Mouse (Mus musculus) embryo, embryonic 11.5 days (tissue): ENCODE results near the gene Dgkq.
"Not testable (repeated sequence)": the region's sequence is repeated elsewhere in the genome, so short reads cannot be mapped to it uniquely, and the experiment has no call there.

Experiments used
- DNase-seq: peaks from one replicate; pipeline ENCODE4 v3.0.0-alpha.2; 2012; ENCODE audit warnings: low read depth, low spot score

The Dgkq gene

GRCm38 (mm10) chr5:108655381-108655780 is 14.1 kb downstream of the Dgkq start:
- no peak for DNase-seq

- DNase-seq = no peak
Measured at GRCm38 (mm10) chr5:108654444-108654990, 15.0 kb downstream of the Dgkq start.

DNA sequence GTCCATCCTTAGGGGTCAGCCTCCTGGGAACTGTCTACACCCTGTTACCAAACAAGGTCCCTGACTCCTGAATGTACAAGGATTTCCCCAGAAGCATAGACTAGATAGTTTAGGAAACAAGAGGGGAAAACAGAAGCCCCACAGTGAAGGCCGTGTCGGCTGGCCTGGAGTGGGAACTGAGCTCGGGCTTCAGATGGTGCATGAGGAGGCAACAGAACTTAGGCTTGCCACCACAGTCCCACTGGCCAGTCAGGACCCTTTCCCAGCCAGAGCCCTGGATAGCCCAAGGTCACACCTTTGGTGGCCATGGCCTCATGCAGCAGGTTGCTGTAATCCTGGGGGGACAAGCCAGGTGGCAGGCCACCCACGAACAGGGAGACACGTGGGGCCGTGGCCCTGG is 16.1 kb downstream of the Dgkq start:
- no peak for DNase-seq

DNA sequence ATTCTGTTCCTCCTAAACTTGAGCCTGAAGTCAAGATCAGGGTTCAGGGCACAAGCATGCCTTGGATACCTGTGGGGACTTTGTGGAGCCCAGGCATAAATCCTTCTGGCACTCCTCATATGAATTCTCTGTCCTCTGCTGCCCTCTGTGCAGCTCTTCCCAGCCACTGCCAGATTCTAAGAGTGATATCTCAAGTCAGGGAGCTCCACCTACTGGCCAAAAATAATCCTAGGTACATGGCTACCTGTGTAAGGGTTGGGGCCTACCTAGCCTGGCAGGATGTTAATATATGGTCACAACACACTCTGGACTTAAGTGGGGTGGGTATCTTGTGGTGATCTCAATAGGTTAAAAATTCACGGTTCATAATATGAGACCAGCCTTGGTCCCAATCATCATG is 17.6 kb downstream of the Dgkq start:
- DNase-seq = peak; percentile 46

DNA sequence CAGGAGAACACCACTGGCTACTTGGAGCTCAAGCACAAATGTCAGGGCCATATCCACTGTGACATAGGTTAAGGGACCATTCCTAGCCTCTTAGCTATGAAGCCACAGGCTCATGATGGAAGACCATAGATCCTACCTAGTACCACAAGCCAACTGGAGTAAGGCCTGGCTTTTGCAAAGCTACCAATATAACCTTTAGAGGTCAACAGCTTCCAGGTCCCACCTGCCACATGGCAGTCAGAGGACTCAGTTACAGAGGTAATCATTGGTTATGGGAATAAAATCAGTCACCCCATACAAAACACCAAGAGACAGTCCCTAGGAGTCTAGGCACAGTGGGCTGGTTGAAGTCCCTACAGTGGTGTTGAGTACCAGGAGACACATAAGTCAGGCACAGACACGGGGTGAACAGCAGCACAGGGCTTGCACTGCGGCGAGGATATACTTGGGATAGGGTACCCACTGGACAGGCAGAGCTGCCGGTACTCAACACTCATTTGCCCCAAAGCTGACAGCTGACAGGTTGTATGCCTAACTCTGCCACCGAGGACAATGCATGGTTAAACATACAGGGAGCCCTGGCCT is 18.2 kb downstream of the Dgkq start:
- DNase-seq = no peak

DNA sequence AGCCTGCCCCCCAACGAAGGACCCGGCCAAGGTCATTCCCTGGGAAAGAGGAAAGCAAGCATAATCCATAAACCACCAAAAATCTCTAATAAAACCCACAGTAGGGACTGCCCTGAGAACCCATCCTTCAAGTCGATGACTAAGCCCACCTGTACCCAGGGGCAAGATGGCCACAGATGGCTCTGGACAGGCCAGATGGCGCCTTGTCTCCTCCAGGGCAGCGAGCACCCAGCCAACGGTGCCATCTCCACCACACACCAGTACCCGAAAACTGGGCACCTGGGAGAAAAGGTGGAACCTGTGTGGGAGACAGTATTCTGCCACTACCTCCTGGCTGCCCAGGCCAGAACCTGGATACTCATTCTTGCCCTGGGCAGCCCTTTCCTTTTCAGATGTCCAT is 19.1 kb downstream of the Dgkq start:
- DNase-seq = no peak

DNA sequence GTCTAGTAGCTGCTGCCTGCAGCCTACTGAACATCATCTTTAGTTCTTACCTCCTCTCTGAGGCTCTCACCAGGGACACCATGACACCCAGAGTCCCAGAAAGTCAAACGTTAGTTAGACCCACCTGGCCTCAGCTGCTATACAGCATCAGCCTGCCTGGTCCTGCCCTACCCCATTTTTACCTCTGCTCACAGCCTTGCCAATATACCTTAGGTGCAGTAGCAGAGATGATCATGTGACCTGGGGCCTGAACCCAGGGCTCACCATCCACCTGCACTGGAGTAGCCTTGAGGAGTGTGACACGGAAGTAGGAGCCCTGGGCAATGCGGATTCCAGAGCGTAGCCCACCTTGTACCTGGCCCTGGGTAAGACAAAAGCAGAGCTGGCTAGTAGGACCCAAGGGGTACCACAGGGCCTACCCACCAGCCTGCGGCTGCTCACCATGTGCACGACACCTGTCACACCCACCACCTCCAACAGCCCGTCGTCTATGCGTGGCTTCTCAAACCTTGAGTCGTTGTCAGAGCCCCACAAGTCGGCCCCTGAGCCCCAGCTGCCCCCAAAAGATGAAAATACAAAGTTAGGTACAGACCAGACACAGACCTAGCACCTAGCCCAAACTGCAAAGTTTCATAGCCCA is 20.4 kb downstream of the Dgkq start:
- DNase-seq = no peak

DNA sequence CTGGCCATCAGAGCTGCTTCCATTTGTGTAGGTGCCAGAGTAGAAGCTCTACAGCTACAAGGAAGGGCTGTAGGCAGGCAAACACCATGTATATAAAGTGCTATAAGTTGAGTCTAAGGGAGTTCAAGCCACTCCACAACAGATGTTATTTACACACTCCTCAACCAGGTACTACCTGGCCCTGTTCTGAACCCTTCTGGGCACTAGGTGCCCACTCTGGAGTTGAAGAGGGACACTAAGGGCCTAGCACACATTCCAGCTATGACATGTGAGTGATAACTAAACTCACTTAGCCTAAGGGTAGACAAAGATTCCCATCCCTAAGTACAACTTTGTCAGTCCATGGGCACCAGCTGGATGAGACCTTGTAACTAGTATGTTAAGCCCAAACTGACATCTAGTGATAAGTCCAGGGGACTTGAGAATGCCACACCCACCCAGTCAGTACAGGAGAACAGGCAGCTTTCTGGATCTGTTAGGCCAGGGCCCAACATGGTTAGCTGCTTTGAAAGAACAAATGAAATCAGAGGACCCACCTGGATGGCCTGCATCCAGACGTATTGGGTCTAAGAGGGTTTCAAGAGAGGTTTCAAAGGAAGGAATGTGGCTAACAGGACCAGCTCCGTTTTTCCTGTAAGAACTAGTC is 21.5 kb downstream of the Dgkq start:
- no peak for DNase-seq

DNA sequence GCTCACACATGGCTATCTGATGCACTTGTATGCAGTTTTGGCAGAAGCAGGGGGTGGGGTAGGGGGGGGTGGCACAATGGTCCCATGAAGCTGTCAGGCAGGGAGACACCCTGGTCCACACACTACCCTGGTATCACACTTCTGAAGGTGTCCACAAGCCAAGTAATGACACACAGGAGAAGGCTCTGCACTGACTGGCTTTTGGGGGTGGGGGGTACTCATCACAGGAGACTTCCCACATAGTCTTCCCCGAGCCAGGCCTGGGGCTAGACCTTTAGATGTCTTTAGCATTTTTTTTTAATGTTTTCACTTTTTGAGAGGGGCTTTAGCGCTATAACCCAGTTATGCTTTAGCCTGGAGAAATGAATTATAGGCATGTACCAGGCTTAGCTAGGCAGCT is 22.2 kb downstream of the Dgkq start:
- no peak for DNase-seq

GRCm38 (mm10) chr5:108646343-108646660 is 23.2 kb downstream of the Dgkq start:
- DNase-seq = no peak

DNA sequence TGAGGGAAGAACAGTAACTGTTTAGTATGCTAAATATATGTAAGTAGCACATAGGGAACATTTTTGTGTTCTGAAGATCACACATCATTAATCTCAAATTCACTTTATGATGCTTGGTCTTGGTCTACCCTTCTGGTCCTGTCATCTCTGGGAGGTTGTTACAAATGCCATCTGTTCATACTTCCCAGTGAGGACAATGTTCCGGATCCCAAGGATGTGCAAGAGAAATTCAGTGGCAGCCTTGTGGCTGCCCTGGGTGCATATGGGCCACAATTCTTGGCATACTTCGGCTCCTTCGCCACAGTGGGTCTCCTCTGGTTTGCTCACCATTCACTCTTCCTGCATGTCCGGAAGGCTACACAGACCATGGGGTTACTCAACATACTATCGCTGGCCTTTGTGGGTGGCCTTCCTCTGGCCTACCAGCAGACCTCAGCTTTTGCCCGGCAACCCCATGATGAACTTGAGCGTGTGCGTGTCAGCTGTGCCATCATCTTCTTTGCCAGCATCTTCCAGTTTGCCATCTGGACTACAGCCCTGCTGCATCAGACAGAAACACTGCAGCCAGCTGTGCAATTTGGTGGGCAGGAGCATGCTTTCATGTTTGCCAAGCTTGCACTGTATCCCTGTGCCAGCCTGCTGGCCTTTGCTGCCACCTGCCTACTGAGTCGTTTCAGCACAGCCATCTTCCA is 23.7 kb downstream of the Dgkq start:
- DNase-seq = no peak

DNA sequence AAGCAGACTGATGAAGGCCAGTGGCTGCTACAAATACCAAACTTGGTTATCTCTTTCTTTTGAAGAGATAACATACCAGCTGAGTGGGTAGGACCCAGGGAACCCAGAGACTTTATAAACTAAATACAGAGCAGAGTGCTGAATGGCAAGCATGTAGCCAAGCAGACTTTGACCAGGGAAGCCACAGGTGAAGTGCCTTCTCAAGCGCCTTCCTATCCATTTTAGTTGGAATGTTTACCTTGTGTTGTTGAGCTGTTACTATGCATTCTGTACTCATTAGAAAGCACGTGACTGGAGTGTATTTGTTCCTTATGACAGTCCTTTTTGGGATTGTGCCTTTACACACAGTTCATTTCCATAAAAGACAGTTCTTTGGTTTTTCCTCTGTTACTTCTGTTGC is 25.8 kb downstream of the Dgkq start:
- no peak for DNase-seq

DNA sequence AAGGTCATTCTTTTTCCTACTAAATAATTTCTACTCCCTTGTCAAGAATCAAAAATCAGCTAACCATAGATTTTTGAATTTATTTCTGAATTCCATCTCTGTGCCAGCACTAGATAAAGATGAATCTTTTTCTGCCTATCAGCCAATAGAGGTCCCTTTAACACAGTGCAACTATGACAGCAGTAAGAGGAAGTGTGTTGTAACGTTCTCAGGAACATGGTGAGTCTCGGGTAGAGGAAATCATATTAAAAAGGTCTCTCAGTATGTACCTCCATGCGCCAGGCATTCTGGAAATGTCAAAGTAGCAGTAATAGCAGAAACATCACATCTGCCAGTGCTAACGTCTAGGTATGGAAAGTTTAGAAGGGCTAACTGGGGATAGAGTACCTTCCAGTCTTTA is 33.3 kb downstream of the Dgkq start:
- no peak for DNase-seq

DNA sequence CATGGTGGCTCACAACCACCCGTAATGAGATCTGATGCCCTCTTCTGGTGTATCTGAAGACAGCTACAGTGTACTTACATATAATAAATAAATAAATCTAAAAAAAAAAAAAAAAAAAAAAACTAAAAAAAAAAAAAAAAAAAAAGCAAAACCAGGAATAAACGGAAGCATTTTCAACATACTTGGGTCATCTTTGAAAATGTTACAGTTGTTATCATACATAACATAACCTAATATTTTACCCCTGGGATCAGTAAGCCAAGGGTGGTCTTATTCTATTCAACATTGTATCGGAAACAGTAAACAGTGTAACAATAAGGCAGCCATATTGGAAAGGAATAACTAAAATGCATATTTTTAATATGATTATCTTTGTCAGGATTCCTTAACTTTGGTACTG is 35.4 kb downstream of the Dgkq start:
- not testable (repeated sequence) for DNase-seq

GRCm38 (mm10) chr5:108633676-108634075 is 35.8 kb downstream of the Dgkq start:
- no peak for DNase-seq

GRCm38 (mm10) chr5:108629634-108630483 is 39.6 kb downstream of the Dgkq start, which contains the start of the genes Gak and Tmem175:
Gene Gak, minus strand, starts transcription at chr5:108629755.
Gene Tmem175, plus strand, starts transcription at chr5:108629770.
- peak; percentile 91 for DNase-seq

GRCm38 (mm10) chr5:108628891-108629633 is 40.4 kb downstream of the Dgkq start:
- DNase-seq = peak; percentile 3

DNA sequence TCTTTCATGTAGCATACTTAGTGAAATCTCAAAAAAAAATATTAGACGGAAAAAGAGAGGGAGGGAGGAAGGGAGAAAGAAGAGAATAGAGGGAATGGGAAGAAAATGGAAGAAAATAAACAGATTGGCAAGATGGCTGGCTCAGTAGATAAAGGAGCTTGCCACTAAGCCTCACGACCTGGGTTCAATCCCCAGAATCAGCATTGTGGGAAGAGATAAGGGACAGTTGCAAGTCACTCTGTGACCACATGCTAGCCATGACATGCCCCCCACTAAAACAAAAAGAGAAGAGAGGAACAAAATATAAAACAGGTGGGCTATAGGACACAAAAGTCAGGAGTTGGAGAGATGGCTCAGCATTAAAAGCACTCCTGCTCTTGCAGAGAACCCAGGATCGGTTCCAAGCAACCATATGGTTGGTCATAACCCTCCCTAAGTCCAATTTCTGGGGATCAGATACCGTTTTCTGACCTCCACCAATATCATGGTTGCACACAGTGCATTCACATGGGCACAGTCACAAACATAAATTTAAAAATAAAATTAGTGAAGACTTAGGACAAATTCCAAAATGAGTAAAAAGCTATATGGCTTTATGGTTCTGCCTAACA is 43.3 kb downstream of the Dgkq start:
- DNase-seq = no peak

DNA sequence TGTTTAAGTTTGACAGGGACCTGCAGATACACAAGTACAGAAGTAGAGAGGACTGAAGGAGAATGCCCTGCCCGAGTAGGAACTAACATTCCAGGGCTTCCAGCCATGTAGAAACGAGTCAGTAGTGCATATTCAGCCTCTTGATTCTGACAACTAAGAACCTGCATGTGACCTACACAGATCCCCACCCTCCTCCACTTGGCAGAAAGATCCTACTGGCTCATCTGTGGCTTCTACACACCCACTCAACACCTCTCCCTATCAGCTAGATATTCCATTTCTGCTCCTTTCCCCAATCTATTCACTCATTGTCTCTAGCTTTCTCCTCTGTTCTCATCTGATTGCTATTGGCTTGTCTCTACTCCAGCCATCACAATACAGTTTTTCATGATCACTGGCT is 47.6 kb downstream of the Dgkq start:
- DNase-seq = no peak

DNA sequence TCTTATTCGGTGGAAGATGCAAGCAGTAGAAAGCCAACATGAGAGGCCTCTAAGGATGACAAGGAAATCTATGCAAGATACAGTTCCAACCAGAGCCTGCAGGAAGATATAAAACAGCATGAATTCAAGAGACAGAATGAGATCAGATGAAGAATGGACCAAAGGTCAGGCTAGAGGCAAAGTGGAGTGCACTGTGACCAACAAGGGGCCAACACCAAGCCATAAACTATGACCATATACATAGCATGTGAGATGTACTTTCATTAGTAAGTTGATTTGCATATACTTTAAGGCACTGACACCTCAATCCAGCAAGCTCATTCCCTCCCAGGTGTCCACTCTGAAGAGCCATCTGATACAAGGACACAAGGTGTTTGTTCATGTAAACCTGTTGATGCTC is 59.0 kb downstream of the Dgkq start:
- DNase-seq = no peak
